Comparison of ENCODE assay signal across 18 mouse cellular contexts in genomic region chr15:4496984-4497383, GRCm38 (mm10).
"Had no signal": no experiment of that assay in that cellular context is flagged by ENCODE, and none has a peak within 500 bp of the region (broad histone marks: within the 10 kb centered on the region; RNA-seq: fewer than 3 reads in every experiment).

No protein-coding gene starts in this region.

- H3K9me3 ChIP-seq: midbrain, embryonic 10.5 days; midbrain, embryonic 12.5 days; midbrain, embryonic 15.5 days; neural tube, embryonic 13.5 days; neural tube, embryonic 15.5 days had no signal

- H3K9ac ChIP-seq: lung, embryonic 14.5 days; midbrain, embryonic 12.5 days; midbrain, embryonic 15.5 days; neural tube, embryonic 13.5 days; neural tube, embryonic 15.5 days had no signal

- H3K4me3 ChIP-seq: midbrain, embryonic 10.5 days; midbrain, embryonic 12.5 days; midbrain, embryonic 15.5 days; myocyte; neural tube, embryonic 13.5 days; neural tube, embryonic 15.5 days had no signal

- H3K27me3 ChIP-seq: midbrain, embryonic 12.5 days; midbrain, embryonic 15.5 days; neural tube, embryonic 13.5 days; neural tube, embryonic 15.5 days had no signal

- H3K36me3 ChIP-seq: midbrain, embryonic 10.5 days; midbrain, embryonic 12.5 days; midbrain, embryonic 15.5 days; neural tube, embryonic 13.5 days; neural tube, embryonic 15.5 days had no signal

- DNase-seq: lung, adult 18-20 months; lung, embryonic 14.5 days; lung, postnatal 10 days; lung, postnatal 4 days; retina, postnatal 1 day; right cerebral cortex, adult 18-20 months; right cerebral cortex, postnatal 25 days; right cerebral cortex, postnatal 4 days; spleen, adult 18-20 months; thymus, adult 18-20 months; thymus, postnatal 14 days; thymus, postnatal 36 days had no signal

- H3K4me2 ChIP-seq: lung, embryonic 14.5 days; midbrain, embryonic 12.5 days; midbrain, embryonic 15.5 days; neural tube, embryonic 13.5 days; neural tube, embryonic 15.5 days had no signal

- H3K27ac ChIP-seq: midbrain, embryonic 10.5 days; midbrain, embryonic 12.5 days; midbrain, embryonic 15.5 days; neural tube, embryonic 13.5 days; neural tube, embryonic 15.5 days had no signal

- H3K4me1 ChIP-seq: midbrain, embryonic 12.5 days; midbrain, embryonic 15.5 days; neural tube, embryonic 13.5 days; neural tube, embryonic 15.5 days had no signal

- ATAC-seq: midbrain, embryonic 15.5 days had no signal
